Mouse (Mus musculus): ENCODE measurements around the gene Syt17. TPM values are rescaled to one million over a fixed set of nuclear protein-coding genes. Genes with fewer than 3 reads are reported as not detected.

The Syt17 gene
- polyA plus RNA-seq, 1 experiment, result 55.1 TPM

GRCm38 (mm10) chr7:118486917-118487316 is 38.9 kb upstream of the Syt17 start:
- Histone ChIP-seq H3K4me1 (ENCODE audit: control insufficient read depth, insufficient read depth, low read length) (no peaks in the 10 kb centered on the region), H3K27ac (ENCODE audit: insufficient read depth, low read length) (no peak overlapping the region), H3K4me3 (ENCODE audit: insufficient read depth, low read length) (no peak overlapping the region)
- TF ChIP-seq CTCF (IDR thresholded peaks at IDR 0.05; ENCODE audit: extremely low read depth, insufficient read depth, low read length) (no peak), POLR2A (IDR thresholded peaks at IDR 0.05; ENCODE audit: extremely low read depth, insufficient read depth, low read length) (no peak)

GRCm38 (mm10) chr7:118483996-118484395 is 36.0 kb upstream of the Syt17 start:
- no peak overlapping the region for H3K4me3 ChIP-seq (ENCODE audit: insufficient read depth, low read length)
- no peak overlapping the region for H3K27ac ChIP-seq (ENCODE audit: insufficient read depth, low read length)
- no peaks in the 10 kb centered on the region for H3K4me1 ChIP-seq (ENCODE audit: control insufficient read depth, insufficient read depth, low read length)
- no peak for TF ChIP-seq CTCF (IDR thresholded peaks at IDR 0.05; ENCODE audit: extremely low read depth, insufficient read depth, low read length)
- no peak for TF ChIP-seq POLR2A (IDR thresholded peaks at IDR 0.05; ENCODE audit: extremely low read depth, insufficient read depth, low read length)

- no peak for TF ChIP-seq CTCF (IDR thresholded peaks at IDR 0.05; ENCODE audit: extremely low read depth, insufficient read depth, low read length)
- no peak for TF ChIP-seq POLR2A (IDR thresholded peaks at IDR 0.05; ENCODE audit: extremely low read depth, insufficient read depth, low read length)
- Histone ChIP-seq H3K27ac (ENCODE audit: insufficient read depth, low read length) (no peak overlapping the region), H3K4me3 (ENCODE audit: insufficient read depth, low read length) (no peak overlapping the region), H3K4me1 (ENCODE audit: control insufficient read depth, insufficient read depth, low read length) (no peaks in the 10 kb centered on the region)
Measured at GRCm38 (mm10) chr7:118482001-118482400, 34.0 kb upstream of the Syt17 start.

GRCm38 (mm10) chr7:118481047-118481810 is 33.2 kb upstream of the Syt17 start:
- TF ChIP-seq POLR2A (IDR thresholded peaks at IDR 0.05; ENCODE audit: extremely low read depth, insufficient read depth, low read length), result no peak
- TF ChIP-seq CTCF (IDR thresholded peaks at IDR 0.05; ENCODE audit: extremely low read depth, insufficient read depth, low read length), result no peak
- H3K4me1 ChIP-seq (ENCODE audit: control insufficient read depth, insufficient read depth, low read length), result no peaks in the 10 kb centered on the region
- H3K27ac ChIP-seq (ENCODE audit: insufficient read depth, low read length), result no peak overlapping the region
- H3K4me3 ChIP-seq (ENCODE audit: insufficient read depth, low read length), result no peak overlapping the region

GRCm38 (mm10) chr7:118480160-118480709 is 32.2 kb upstream of the Syt17 start:
- no peaks in the 10 kb centered on the region for H3K4me1 ChIP-seq (ENCODE audit: control insufficient read depth, insufficient read depth, low read length)
- no peak for TF ChIP-seq CTCF (IDR thresholded peaks at IDR 0.05; ENCODE audit: extremely low read depth, insufficient read depth, low read length)
- TF ChIP-seq POLR2A (IDR thresholded peaks at IDR 0.05; ENCODE audit: extremely low read depth, insufficient read depth, low read length), result no peak
- no peak overlapping the region for H3K4me3 ChIP-seq (ENCODE audit: insufficient read depth, low read length)
- H3K27ac ChIP-seq (ENCODE audit: insufficient read depth, low read length), result no peak overlapping the region

GRCm38 (mm10) chr7:118478835-118479312 is 30.9 kb upstream of the Syt17 start:
- H3K4me3 ChIP-seq (ENCODE audit: insufficient read depth, low read length), result no peak overlapping the region
- no peak overlapping the region for H3K27ac ChIP-seq (ENCODE audit: insufficient read depth, low read length)
- no peak for TF ChIP-seq CTCF (IDR thresholded peaks at IDR 0.05; ENCODE audit: extremely low read depth, insufficient read depth, low read length)
- no peak for TF ChIP-seq POLR2A (IDR thresholded peaks at IDR 0.05; ENCODE audit: extremely low read depth, insufficient read depth, low read length)
- no peaks in the 10 kb centered on the region for H3K4me1 ChIP-seq (ENCODE audit: control insufficient read depth, insufficient read depth, low read length)

DNA sequence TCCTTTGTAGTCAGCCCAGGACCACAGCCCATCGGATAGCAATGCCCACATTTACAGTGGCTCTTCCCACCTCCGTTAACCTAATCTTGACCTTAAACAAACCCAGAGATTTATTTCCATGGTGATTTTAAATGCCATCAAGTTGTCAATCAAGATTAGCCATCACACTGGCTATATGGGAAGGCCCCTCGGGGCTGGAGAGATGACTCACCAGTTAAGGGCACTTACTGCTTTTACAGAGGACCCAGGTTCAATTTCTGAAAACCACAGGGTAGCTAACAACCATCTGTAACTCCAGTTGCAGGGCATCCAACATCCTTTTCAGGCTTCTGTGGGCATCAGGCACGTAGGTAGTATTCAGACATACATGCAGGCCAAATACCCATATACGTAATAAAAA is 28.4 kb upstream of the Syt17 start:
- no peaks in the 10 kb centered on the region for H3K4me1 ChIP-seq (ENCODE audit: control insufficient read depth, insufficient read depth, low read length)
- TF ChIP-seq CTCF (IDR thresholded peaks at IDR 0.05; ENCODE audit: extremely low read depth, insufficient read depth, low read length) (no peak), POLR2A (IDR thresholded peaks at IDR 0.05; ENCODE audit: extremely low read depth, insufficient read depth, low read length) (no peak)
- H3K27ac ChIP-seq (ENCODE audit: insufficient read depth, low read length), result no peak overlapping the region
- no peak overlapping the region for H3K4me3 ChIP-seq (ENCODE audit: insufficient read depth, low read length)

DNA sequence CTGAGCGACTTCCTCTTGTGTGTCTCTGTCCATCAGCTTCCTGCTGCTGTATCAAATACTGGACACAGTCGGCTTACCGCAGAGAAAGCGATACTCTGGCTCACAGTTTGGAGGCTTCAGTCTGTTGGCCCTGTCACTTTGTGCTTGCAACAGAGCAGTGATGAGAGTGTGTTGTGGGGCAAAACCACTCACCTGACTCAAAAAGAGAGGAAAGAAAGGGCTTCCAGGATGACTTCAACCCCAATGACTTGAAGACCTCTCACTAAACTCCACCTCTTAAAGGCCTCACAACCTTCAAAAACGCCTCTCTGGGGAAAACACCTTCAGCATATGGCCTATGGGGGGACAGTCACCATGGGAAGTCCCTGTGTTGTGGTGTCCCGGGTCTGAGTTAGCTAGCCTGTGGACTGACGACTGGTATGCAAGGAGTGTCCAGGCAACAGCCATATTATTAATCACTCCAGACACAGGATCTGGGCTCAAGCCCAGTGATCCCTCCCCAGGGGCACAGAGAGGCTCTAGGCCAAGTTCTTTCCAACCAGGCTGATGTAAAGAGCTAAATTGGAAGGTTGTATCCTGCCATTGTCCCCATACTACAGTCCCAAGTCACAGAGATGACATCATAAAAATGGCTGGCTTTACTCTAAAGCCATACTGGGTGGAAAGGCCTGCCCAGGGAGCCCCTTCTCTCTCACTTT is 27.1 kb upstream of the Syt17 start:
- Histone ChIP-seq H3K4me1 (ENCODE audit: control insufficient read depth, insufficient read depth, low read length) (no peaks in the 10 kb centered on the region), H3K27ac (ENCODE audit: insufficient read depth, low read length) (no peak overlapping the region), H3K4me3 (ENCODE audit: insufficient read depth, low read length) (no peak overlapping the region)
- no peak for TF ChIP-seq CTCF (IDR thresholded peaks at IDR 0.05; ENCODE audit: extremely low read depth, insufficient read depth, low read length)
- no peak for TF ChIP-seq POLR2A (IDR thresholded peaks at IDR 0.05; ENCODE audit: extremely low read depth, insufficient read depth, low read length)

DNA sequence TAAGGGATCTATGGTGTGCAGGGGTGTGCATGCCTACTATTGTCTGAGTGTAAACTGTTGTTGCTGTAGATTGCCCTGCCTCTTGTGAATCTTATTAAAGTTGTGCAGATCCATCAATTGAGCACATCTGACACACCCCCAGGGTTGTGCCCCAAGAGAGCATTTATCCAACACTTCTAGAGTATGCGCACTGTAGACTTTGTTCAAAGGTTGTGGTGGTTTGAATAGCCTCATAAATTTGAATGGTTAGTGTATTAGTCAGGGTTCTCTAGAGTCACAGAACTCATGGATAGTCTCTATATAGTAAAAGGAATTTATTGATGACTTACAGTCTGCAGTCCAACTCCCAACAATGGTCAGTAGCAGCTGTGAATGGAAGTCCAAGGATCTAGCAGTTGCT is 24.9 kb upstream of the Syt17 start:
- Histone ChIP-seq H3K4me1 (ENCODE audit: control insufficient read depth, insufficient read depth, low read length) (no peaks in the 10 kb centered on the region), H3K4me3 (ENCODE audit: insufficient read depth, low read length) (no peak overlapping the region), H3K27ac (ENCODE audit: insufficient read depth, low read length) (no peak overlapping the region)
- TF ChIP-seq CTCF (IDR thresholded peaks at IDR 0.05; ENCODE audit: extremely low read depth, insufficient read depth, low read length) (no peak), POLR2A (IDR thresholded peaks at IDR 0.05; ENCODE audit: extremely low read depth, insufficient read depth, low read length) (no peak)

Data from cortical plate, adult 2 months (tissue).